Mouse (Mus musculus): Measurements from ENCODE around the gene Scai. TPM values are rescaled to one million over a fixed set of nuclear protein-coding genes. Genes with fewer than 3 reads are reported as not detected.

The Scai gene
- polyA plus RNA-seq, 1 experiment from 2014 or later: 7.7 TPM

DNA sequence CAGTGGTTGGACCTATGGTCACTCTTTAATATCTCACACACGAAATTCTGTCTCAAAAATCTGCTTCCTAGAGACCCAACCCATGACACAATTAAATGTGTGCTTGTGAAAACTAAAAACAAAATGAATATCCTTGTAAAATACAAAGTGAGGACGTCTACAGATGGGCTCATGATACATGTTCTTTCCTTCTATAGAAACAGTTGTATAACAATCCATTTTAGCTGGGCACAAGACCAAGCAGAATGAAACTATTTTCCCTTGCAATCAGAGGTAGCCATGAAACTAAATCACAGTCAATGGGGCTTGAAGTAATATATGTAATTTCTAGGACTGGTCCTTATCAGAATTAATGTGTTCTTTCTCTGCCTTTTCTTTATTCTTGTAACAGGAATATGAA is 39.6 kb downstream of the Scai start:
- ATAC-seq (ENCODE audit: insufficient read depth, low FRiP score, low TSS enrichment) (no peak), DNase-seq (ENCODE audit: low spot score) (no peak)
- H3K4me3 ChIP-seq (ENCODE audit: low read depth, low read length): no peak overlapping the region
- no peak overlapping the region for H3K4me2 ChIP-seq (ENCODE audit: low read depth)
- no peaks in the 10 kb centered on the region for H3K4me1 ChIP-seq (ENCODE audit: control insufficient read depth, insufficient read depth, low read length)
- no peaks in the 10 kb centered on the region for H3K9me3 ChIP-seq (ENCODE audit: control insufficient read depth, low read length)
- 71% methylated on average over 2 of the region's 2 CpGs for WGBS
- no peaks in the 10 kb centered on the region for H3K36me3 ChIP-seq (ENCODE audit: control insufficient read depth, insufficient read depth, low read length)
- H3K27ac ChIP-seq (ENCODE audit: low read depth, low read length): no peak overlapping the region
- no peaks in the 10 kb centered on the region for H3K27me3 ChIP-seq (ENCODE audit: control insufficient read depth, insufficient read depth, low read length)
- no peak overlapping the region for H3K9ac ChIP-seq (ENCODE audit: low read length)

DNA sequence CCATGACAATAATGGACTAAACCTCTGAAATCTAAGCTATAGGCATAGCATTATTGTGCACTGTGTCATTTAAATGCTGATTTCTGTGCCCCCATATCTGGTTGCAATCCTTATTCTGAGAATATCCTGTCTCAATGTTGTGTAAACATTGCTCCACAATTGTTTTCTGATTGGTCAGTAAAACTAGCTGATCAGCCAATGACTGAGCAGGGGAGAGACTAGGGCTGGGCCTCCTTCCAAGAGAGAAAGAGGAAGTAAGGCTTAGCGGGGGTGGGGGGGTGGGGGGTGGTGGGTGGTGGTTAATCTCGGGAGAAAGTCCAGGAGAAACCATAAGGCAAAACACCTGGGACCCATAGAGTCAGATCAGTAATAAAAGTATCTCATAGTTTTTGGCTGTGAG is 42.5 kb downstream of the Scai start:
- no peak overlapping the region for H3K4me3 ChIP-seq (ENCODE audit: low read depth, low read length)
- no peak for DNase-seq (ENCODE audit: low spot score)
- no peaks in the 10 kb centered on the region for H3K9me3 ChIP-seq (ENCODE audit: control insufficient read depth, low read length)
- no peak overlapping the region for H3K27ac ChIP-seq (ENCODE audit: low read depth, low read length)
- no peak overlapping the region for H3K4me2 ChIP-seq (ENCODE audit: low read depth)
- no peaks in the 10 kb centered on the region for H3K27me3 ChIP-seq (ENCODE audit: control insufficient read depth, insufficient read depth, low read length)
- H3K36me3 ChIP-seq (ENCODE audit: control insufficient read depth, insufficient read depth, low read length): no peaks in the 10 kb centered on the region
- H3K9ac ChIP-seq (ENCODE audit: low read length): no peak overlapping the region
- WGBS: 69% methylated on average over 2 of the region's 2 CpGs
- no peaks in the 10 kb centered on the region for H3K4me1 ChIP-seq (ENCODE audit: control insufficient read depth, insufficient read depth, low read length)
- ATAC-seq (ENCODE audit: insufficient read depth, low FRiP score, low TSS enrichment): no peak

DNA sequence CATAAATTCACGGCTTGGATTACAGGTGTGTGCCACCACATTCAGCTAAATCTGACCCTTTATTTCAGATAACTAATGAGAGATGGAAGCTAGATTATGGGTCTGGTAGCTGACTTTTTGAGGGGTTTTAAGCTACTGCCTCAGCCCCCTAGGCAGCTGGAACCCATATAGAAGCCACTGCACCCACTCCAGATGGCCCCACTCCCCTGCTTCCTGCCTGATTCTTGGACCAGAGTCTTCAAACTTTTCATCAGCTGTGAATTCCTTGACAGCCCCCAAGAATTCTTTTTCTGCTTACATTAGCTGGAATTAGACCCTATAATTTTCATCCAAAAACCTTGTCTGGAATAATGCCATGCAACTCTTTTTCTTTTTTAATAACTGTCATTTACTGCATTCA is 44.1 kb downstream of the Scai start:
- no peak overlapping the region for H3K9ac ChIP-seq (ENCODE audit: low read length)
- H3K4me2 ChIP-seq (ENCODE audit: low read depth): no peak overlapping the region
- H3K27ac ChIP-seq (ENCODE audit: low read depth, low read length): no peak overlapping the region
- ATAC-seq (ENCODE audit: insufficient read depth, low FRiP score, low TSS enrichment) (no peak), DNase-seq (ENCODE audit: low spot score) (no peak)
- H3K4me3 ChIP-seq (ENCODE audit: low read depth, low read length): no peak overlapping the region
- H3K36me3 ChIP-seq (ENCODE audit: control insufficient read depth, insufficient read depth, low read length): no peaks in the 10 kb centered on the region
- no peaks in the 10 kb centered on the region for H3K9me3 ChIP-seq (ENCODE audit: control insufficient read depth, low read length)
- H3K27me3 ChIP-seq (ENCODE audit: control insufficient read depth, insufficient read depth, low read length): no peaks in the 10 kb centered on the region
- no peaks in the 10 kb centered on the region for H3K4me1 ChIP-seq (ENCODE audit: control insufficient read depth, insufficient read depth, low read length)
- WGBS: 97% methylated on average over 1 of the region's 1 CpGs

DNA sequence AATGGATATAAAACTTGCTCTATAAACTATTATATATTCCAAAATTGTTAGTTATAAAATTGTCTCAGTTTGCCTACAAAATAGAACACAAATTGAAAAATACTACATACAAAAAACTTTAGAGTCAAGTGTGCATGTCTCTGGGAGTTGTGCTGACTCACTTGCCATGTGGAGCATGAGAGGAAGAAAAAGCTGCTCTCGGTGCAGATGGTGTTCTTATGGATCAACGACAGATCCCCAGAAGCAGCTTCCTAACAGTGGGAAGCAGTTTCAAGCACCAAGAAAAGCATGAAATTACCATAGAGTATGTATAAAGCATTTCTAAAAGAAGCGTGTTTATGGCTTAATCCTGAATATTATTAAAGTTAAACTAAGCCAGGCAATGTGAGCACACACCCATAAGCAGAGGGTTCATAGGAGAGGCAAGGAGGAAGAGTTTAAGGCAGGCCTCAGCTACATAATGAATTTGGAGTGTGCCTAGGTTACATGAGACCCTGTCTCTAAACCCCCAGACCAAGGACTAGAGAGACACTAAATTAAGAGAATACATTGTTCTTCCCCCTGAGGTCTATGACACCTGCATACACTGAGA is 48.1 kb downstream of the Scai start:
- ATAC-seq (ENCODE audit: insufficient read depth, low FRiP score, low TSS enrichment): no peak
- H3K36me3 ChIP-seq (ENCODE audit: control insufficient read depth, insufficient read depth, low read length): no peaks in the 10 kb centered on the region
- WGBS: 91% methylated on average over 3 of the region's 3 CpGs

DNA sequence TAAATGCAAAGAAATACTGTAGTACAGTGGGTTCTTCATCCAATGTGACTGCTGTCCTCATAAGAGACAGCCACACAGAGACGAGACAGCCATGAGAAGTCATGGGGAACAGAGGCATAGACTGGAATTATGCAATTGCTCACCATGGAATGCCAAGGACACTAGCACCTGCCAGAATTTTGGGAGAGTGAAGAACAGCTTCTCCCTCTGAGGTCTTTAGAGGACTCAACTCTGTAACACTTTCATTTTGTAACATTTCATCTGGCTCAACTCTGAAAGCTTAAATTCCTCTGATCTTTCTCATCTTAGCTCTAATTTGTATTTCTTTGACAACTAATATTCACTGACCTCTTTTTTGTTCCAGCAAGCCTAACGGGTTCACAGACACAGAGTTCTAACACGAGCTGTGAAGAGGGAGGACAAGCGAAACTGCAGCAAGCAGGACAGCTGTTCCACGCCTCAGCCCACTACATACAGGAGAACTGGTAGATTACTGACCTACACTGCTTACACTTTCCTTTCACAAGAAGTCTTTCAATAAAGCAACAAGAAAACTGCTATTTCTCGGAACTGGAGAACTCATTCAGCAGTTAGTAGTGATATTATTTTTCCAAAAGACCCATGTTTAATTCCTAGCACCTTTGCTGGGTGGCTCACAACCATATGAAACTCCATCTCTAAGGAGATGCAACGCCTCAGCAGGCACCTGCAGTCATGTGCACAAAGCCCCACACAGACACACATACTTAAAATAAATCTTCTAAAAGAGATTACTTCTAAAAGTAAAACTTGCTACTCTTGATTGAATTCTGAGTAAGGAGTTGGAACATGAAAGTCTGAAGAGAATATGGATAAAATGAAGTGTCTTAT is 49.7 kb downstream of the Scai start:
- no peak for DNase-seq (ENCODE audit: low spot score)
- 87% methylated on average over 7 of the region's 7 CpGs for WGBS
- Histone ChIP-seq H3K9ac (ENCODE audit: low read length) (no peak overlapping the region), H3K36me3 (ENCODE audit: control insufficient read depth, insufficient read depth, low read length) (no peaks in the 10 kb centered on the region), H3K27me3 (ENCODE audit: control insufficient read depth, insufficient read depth, low read length) (no peaks in the 10 kb centered on the region), H3K4me1 (ENCODE audit: control insufficient read depth, insufficient read depth, low read length) (no peaks in the 10 kb centered on the region), H3K4me3 (ENCODE audit: low read depth, low read length) (no peak overlapping the region), H3K27ac (ENCODE audit: low read depth, low read length) (no peak overlapping the region), H3K4me2 (ENCODE audit: low read depth) (no peak overlapping the region), H3K9me3 (ENCODE audit: control insufficient read depth, low read length) (no peaks in the 10 kb centered on the region)
- ATAC-seq (ENCODE audit: insufficient read depth, low FRiP score, low TSS enrichment): no peak

More for the DNA sequence above, 48.1 kb downstream of the Scai start:
- H3K9ac ChIP-seq (ENCODE audit: low read length): no peak overlapping the region
- no peaks in the 10 kb centered on the region for H3K9me3 ChIP-seq (ENCODE audit: control insufficient read depth, low read length)
- H3K4me3 ChIP-seq (ENCODE audit: low read depth, low read length): no peak overlapping the region
- H3K4me2 ChIP-seq (ENCODE audit: low read depth): no peak overlapping the region
- no peak for DNase-seq (ENCODE audit: low spot score)
- no peak overlapping the region for H3K27ac ChIP-seq (ENCODE audit: low read depth, low read length)
- H3K27me3 ChIP-seq (ENCODE audit: control insufficient read depth, insufficient read depth, low read length): no peaks in the 10 kb centered on the region
- no peaks in the 10 kb centered on the region for H3K4me1 ChIP-seq (ENCODE audit: control insufficient read depth, insufficient read depth, low read length)

DNA sequence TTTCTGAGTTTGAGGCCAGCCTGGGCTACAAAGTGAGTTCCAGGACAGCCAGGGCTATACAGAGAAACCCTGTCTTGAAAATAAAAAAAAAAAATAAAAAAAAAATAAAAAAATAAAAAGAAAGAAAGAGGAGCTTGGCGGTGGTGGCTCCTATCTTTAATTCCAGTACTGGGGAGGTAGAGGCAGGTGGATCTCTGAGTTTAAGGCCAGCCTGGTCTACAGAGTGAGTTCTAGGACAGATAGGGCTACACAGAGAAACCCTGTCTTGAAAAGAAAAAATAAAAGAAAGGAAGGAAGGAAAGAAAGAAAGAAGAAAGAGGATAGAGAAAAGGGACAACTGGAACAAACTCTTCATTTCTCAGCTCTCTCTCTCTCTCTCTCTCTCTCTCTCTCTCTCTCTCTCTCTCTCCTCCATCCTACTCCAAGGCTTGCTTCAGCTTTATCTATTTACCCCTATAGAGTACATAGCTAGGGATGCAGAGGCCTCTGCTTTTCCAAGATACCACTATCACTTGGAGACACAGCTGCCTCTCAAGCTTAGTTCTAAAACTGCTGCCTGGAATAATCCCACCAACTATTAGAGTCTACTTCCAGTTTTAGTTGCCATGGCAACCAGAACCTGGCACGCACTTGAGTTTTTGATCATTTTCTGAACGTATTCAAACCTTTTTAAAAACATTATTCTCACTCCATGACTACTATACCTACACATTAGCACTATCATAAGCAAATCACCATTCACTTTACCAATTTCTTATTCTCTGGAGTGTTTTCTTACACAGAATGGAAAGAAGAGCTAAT is 60.8 kb downstream of the Scai start:
- no peak overlapping the region for H3K27ac ChIP-seq (ENCODE audit: low read depth, low read length)
- no peak overlapping the region for H3K4me2 ChIP-seq (ENCODE audit: low read depth)
- no peaks in the 10 kb centered on the region for H3K27me3 ChIP-seq (ENCODE audit: control insufficient read depth, insufficient read depth, low read length)
- WGBS: 93% methylated on average over 3 of the region's 3 CpGs
- H3K4me3 ChIP-seq (ENCODE audit: low read depth, low read length): no peak overlapping the region
- no peaks in the 10 kb centered on the region for H3K36me3 ChIP-seq (ENCODE audit: control insufficient read depth, insufficient read depth, low read length)
- H3K9ac ChIP-seq (ENCODE audit: low read length): no peak overlapping the region
- no peaks in the 10 kb centered on the region for H3K4me1 ChIP-seq (ENCODE audit: control insufficient read depth, insufficient read depth, low read length)
- DNase-seq (ENCODE audit: low spot score) (no peak), ATAC-seq (ENCODE audit: insufficient read depth, low FRiP score, low TSS enrichment) (no peak)
- H3K9me3 ChIP-seq (ENCODE audit: control insufficient read depth, low read length): no peaks in the 10 kb centered on the region

DNA sequence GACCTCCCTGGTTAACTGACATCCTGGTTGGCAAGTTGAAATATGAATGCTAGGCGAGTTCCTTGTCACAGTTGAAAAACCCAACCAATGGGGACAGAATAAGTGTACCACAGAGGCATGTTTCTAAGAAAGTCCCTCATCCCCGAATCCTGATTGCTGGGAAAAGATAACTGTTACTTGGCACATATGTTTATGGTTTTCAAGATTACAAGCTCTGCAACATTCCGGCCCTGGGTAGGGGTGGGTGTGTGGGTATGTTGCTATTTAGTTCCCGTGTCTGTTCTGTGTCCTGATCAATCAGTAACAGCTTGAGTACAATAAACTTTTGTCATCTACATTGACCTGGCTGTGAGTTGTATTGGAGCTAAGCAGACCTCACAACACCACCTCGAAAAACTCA is 66.4 kb downstream of the Scai start:
- Histone ChIP-seq H3K9ac (ENCODE audit: low read length) (no peak overlapping the region), H3K27ac (ENCODE audit: low read depth, low read length) (no peak overlapping the region), H3K4me1 (ENCODE audit: control insufficient read depth, insufficient read depth, low read length) (no peaks in the 10 kb centered on the region), H3K4me3 (ENCODE audit: low read depth, low read length) (no peak overlapping the region), H3K4me2 (ENCODE audit: low read depth) (no peak overlapping the region), H3K36me3 (ENCODE audit: control insufficient read depth, insufficient read depth, low read length) (no peaks in the 10 kb centered on the region; the same call in 1 of the 2 replicates), H3K27me3 (ENCODE audit: control insufficient read depth, insufficient read depth, low read length) (no peaks in the 10 kb centered on the region), H3K9me3 (ENCODE audit: control insufficient read depth, low read length) (no peaks in the 10 kb centered on the region)
- WGBS: 80% methylated on average over 5 of the region's 5 CpGs
- DNase-seq (ENCODE audit: low spot score) (no peak), ATAC-seq (ENCODE audit: insufficient read depth, low FRiP score, low TSS enrichment) (no peak)

DNA sequence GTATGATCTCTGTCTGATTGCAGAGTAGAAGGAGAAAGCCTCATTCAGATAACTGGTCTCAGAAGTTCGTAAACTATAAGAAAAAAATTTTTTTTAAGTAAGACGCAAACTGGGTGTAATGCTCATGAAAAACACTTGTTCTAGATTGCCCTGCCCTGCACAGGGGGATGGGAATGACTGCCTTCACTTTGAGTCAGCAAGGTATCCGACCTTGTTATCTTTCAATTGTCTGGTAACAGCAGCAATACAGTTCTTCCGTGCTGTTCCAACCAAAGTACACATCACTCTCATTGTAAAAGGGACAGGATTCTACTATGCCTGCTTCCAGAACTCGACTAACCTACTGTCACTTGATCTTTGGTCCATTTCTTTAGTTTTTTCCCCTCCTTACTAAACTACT is 69.4 kb downstream of the Scai start:
- Histone ChIP-seq H3K9ac (ENCODE audit: low read length) (no peak overlapping the region), H3K4me3 (ENCODE audit: low read depth, low read length) (no peak overlapping the region), H3K4me2 (ENCODE audit: low read depth) (no peak overlapping the region), H3K27me3 (ENCODE audit: control insufficient read depth, insufficient read depth, low read length) (no peaks in the 10 kb centered on the region), H3K4me1 (ENCODE audit: control insufficient read depth, insufficient read depth, low read length) (no peaks in the 10 kb centered on the region), H3K9me3 (ENCODE audit: control insufficient read depth, low read length) (no peaks in the 10 kb centered on the region), H3K36me3 (ENCODE audit: control insufficient read depth, insufficient read depth, low read length) (peaks cover 4% of the 10 kb centered on the region), H3K27ac (ENCODE audit: low read depth, low read length) (no peak overlapping the region)
- DNase-seq (ENCODE audit: low spot score) (no peak), ATAC-seq (ENCODE audit: insufficient read depth, low FRiP score, low TSS enrichment) (no peak)
- WGBS: 92% methylated on average over 5 of the region's 5 CpGs

All from neural tube, embryonic 11.5 days (tissue).